Mouse (Mus musculus): ENCODE measurements around the gene Dusp12.

The Dusp12 gene

DNA sequence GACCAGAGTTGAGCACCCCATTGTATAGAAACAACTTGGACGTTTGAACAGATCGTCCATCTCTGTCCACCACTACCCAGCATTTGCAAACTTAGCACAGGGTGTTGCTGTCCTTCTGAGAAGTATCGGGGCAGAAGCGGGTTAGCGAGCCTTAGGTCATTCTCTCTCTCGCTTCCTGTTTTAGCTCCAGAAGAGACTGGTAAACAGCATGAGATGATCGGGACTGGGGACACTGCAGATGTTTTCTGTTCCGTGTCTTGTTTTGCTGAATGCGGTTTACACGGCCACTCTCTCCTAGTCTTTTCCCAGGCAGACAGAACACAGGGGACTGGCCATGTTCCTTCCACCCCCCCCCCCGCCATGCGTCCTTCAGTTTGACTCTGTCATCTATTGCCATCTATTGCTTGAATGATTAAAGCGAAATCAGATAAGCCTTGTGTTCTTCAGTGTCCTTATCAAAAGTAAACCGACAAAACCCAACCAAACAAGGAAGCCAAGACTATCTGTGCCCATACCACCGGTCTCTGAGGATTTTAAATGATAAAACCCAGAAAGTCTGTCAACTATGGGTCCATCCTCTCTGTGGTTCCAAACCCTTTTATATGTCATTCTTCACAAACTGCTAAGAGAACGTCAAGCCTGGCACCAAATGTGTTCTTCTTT lies 13.2 kb upstream of the Dusp12 start:
- no peak for DNase-seq (ENCODE audit: low read depth, low spot score)

DNA sequence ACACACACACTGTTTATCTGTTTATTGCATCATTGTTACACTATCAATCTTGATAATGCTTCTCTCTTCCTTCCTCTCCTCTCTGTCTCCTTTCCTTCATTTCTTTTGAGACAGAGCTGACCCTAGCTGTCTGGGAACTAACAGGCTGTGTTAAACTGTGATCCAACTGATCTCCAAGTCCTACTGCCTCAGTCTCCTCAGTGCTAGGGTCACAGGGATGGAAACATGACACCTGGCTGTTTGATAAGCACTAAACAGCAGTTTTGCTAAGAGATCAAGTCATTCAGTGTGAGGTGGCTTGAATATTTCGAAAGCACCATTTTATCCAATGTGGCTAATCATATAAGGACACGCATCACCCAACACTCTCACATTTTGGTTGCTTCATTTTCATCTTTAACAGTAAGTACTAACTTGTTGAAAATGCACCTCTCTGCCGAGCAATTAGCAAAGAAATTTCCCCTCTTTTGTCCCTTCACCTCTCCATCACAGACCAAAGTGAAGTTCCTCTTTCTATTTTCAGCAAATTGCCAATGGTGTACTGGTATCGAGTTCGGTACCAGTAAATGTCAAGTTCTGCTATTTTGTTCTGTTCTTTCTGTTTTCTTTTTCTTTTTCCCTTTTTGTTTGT lies 11.4 kb upstream of the Dusp12 start:
- DNase-seq (ENCODE audit: low read depth, low spot score), result no peak

DNA sequence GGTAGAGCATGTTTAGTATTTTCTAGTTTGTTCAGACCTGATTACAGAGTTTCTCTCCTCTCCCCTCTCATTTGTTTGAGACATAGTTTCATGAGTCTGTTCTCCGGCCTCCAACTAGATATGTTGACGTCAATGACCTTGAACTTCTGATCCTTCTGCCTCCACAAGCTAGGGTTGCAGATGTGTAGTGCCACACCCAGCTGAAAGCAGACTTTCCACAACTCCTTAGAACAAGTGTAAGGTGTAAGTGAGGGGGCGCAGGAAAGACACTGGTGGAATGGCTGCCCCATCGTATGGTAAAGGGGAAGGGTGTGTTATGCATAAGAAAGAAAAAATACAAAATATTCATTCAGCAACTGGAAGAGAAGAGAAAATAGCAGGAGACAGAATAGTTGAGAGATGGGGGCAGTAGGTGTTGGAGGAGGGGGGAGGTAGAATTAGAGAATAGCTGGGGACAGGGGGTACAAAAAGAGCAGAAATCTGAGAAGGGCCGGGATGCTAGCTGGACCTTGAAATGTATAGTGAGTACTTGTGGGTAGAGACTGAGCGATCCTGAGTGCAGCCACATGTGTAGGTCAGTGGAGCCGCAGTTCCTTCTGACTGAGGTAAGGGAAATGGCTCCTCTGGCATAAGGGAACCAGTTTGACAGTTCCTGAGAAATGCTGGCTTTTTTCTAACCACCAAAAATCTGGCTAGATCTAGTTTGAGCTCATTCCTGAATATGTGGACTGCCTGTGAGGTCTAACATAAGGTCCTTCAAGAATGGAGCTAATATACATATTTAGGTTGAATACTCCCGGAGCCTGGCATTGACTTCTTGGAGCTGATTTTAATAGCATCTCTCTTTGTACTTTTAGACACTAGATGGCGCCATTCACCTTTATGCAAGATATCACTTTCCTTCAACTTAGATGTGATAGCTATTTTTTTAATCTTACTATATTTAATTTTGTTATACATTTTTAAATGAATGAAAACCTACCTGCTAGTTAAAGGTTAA lies 9.6 kb upstream of the Dusp12 start:
- peak; percentile 64 for DNase-seq (ENCODE audit: low read depth, low spot score)

GRCm38 (mm10) chr1:170892279-170892678 lies 6.9 kb upstream of the Dusp12 start:
- DNase-seq (ENCODE audit: low read depth, low spot score), result no peak

DNA sequence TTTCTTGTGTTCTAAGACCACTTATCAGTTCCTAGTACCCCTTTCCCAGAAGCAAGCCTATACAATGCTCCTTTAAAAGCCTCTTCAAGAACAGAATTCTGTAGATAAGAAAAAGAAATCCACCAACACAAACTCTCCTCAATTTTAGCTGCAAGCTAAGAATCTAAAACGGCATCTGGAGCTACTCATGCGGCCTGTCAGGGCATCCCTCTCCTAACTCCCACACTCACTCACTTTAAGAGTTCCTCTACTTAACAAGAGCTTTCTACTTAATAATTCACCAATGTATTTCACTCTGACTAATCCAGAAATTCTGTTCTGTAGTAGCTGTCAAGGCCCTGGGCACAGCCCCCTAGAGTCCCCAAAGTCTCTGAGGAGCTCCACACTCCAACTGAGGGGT lies 6.3 kb upstream of the Dusp12 start:
- no peak for DNase-seq (ENCODE audit: low read depth, low spot score)

DNA sequence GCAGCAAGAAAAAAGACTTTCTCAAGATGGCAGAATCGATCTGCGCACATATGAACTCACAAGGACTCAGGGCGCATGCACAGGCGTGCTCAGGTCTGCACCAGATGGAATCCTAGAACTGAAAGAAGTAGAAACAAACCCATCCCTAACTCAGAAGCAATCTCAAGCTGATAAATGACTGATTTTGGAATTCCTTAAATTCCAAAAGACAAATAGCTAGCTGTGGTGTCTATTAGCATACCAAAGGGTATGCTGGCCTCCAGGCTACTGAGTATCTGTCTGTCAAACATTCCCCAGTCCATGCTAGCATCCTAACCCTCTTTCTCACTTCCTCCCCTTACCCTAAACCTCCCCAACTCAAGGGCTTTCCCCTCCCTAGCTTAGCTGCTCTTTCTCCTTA lies 4.0 kb upstream of the Dusp12 start:
- DNase-seq (ENCODE audit: low read depth, low spot score), result no peak

GRCm38 (mm10) chr1:170886044-170886458 lies 711 bp upstream of the Dusp12 start:
- no peak for DNase-seq (ENCODE audit: low read depth, low spot score)

- no peak for DNase-seq (ENCODE audit: low read depth, low spot score)
Measured at GRCm38 (mm10) chr1:170884390-170884789, 950 bp downstream of the Dusp12 start.

GRCm38 (mm10) chr1:170882915-170883485 lies 2.3 kb downstream of the Dusp12 start:
- no peak for DNase-seq (ENCODE audit: low read depth, low spot score)

- no peak for DNase-seq (ENCODE audit: low read depth, low spot score)
Measured at GRCm38 (mm10) chr1:170876906-170877305, 8.4 kb downstream of the Dusp12 start.

DNA sequence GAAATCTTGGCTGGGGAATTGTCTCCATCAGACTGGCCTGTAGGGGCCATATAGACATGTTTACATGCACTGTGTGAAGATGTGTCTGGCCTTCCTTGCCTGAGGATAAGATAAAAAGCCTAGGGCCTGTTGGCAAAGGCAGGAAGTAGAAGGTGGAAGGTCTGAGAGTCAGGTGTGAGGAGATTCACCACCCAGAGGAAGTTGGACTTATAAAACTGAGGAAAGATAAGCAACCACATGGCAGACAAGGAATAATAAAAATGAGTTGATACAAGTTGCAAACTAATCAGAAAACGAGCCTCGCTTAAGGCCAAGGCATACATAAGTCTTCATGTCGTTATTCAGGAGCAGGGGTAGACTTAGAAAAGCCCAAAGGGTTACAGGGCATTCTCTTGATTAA lies 9.7 kb downstream of the Dusp12 start:
- DNase-seq (ENCODE audit: low read depth, low spot score), result no peak

DNA sequence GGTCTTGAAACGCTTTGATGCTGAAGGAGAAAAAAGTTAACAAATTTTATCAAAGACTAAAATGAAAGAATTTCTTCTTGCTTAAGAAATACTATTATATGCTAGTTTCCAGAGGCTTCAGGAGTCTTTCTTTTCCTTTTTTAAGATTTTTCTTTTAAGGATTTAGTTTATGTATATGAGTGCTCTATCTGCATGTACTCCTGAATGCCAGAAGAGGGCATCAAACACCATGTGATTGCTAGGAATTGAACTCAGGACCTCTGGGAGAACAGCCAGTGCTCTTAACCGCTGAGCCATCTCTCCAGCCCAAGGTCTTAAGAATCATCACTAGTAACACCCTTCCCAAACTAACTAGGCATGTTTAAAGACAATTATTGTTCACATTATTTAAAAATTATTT lies 13.4 kb downstream of the Dusp12 start:
- no peak for DNase-seq (ENCODE audit: low read depth, low spot score)

- DNase-seq (ENCODE audit: low read depth, low spot score), result no peak
Measured at GRCm38 (mm10) chr1:170871402-170871801, 13.9 kb downstream of the Dusp12 start.

DNA sequence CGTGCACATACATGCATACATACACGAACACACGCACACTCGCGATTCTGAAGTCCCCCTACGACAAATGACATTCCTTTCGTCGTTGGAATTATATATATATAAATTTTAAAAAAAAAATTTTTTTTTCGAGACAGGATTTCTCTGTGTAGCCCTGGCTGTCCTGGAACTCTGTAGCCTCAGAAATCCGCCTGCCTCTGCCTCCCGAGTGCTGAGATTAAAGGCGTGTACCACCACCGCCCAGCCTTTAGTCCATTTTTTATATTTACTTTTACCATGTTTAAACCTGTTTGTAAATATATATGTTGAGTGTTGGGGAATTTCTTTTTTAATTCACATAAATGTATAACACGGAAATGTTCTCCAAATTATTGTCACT lies 16.4 kb downstream of the Dusp12 start:
- no peak for DNase-seq (ENCODE audit: low read depth, low spot score)

GRCm38 (mm10) chr1:170868107-170868904 lies 17.0 kb downstream of the Dusp12 start:
- peak; percentile 90 for DNase-seq (ENCODE audit: low read depth, low spot score)

GRCm38 (mm10) chr1:170867691-170868105 lies 17.6 kb downstream of the Dusp12 start, which contains the start of gene Atf6:
Gene Atf6, minus strand, starts transcription at chr1:170867771.
- DNase-seq (ENCODE audit: low read depth, low spot score), result peak; percentile 88

- no peak for DNase-seq (ENCODE audit: low read depth, low spot score)
Measured at GRCm38 (mm10) chr1:170866992-170867690, 18.2 kb downstream of the Dusp12 start.

GRCm38 (mm10) chr1:170865406-170865805 lies 19.9 kb downstream of the Dusp12 start:
- no peak for DNase-seq (ENCODE audit: low read depth, low spot score)

GRCm38 (mm10) chr1:170864754-170865153 lies 20.6 kb downstream of the Dusp12 start:
- DNase-seq (ENCODE audit: low read depth, low spot score), result no peak

GRCm38 (mm10) chr1:170864234-170864633 lies 21.1 kb downstream of the Dusp12 start:
- no peak for DNase-seq (ENCODE audit: low read depth, low spot score)

All from forelimb bud, embryonic 11.5 days (tissue).